Mouse (Mus musculus) CD4-positive, CD25-positive, alpha-beta regulatory T cell, adult 4 months (primary cell): ENCODE results near the gene Clec2e. TPM values are rescaled to one million over a fixed set of nuclear protein-coding genes. Genes with fewer than 3 reads are reported as not detected.
"Not testable (repeated sequence)": the region's sequence is repeated elsewhere in the genome, so short reads cannot be mapped to it uniquely, and the experiment has no call there.

Experiments used
- ATAC-seq: one replicate; pipeline ENCODE4 v1.8.0; 2017
- polyA plus RNA-seq, 2 experiments: library from polyadenylated mRNA; unstranded; fragments of 100-300 nt; shearing (Covaris generic); gene quantifications; one replicate each; pipeline ENCODE4 v1.2.1; 2017

Gene Clec2e
- not detected for polyA plus RNA-seq

GRCm38 (mm10) chr6:129100794-129101193 is at the start of gene Clec2e:
Gene Clec2e (minus strand): TSS chr6:129100913.
- ATAC-seq = not testable (repeated sequence)

GRCm38 (mm10) chr6:129146812-129147211 is 46.1 kb upstream of the Clec2e start:
- no peak for ATAC-seq

GRCm38 (mm10) chr6:129132604-129133341 is 32.1 kb upstream of the Clec2e start:
- ATAC-seq = no peak

GRCm38 (mm10) chr6:129126861-129127260 is 26.1 kb upstream of the Clec2e start:
- ATAC-seq = no peak

- ATAC-seq = not testable (repeated sequence)
These were observed 23.8 kb upstream of the Clec2e start for GRCm38 (mm10) chr6:129124531-129124930.

GRCm38 (mm10) chr6:129116223-129116622 is 15.5 kb upstream of the Clec2e start:
- no peak for ATAC-seq

GRCm38 (mm10) chr6:129114237-129114636 is 13.5 kb upstream of the Clec2e start:
- not testable (repeated sequence) for ATAC-seq

GRCm38 (mm10) chr6:129113769-129114168 is 13.1 kb upstream of the Clec2e start:
- no peak for ATAC-seq

- no peak for ATAC-seq
These were observed 12.4 kb upstream of the Clec2e start for GRCm38 (mm10) chr6:129113030-129113673.

- ATAC-seq = no peak
These were observed 11.8 kb upstream of the Clec2e start for GRCm38 (mm10) chr6:129112526-129112925.

- no peak for ATAC-seq
These were observed 7.2 kb upstream of the Clec2e start for GRCm38 (mm10) chr6:129107916-129108315.

- ATAC-seq = no peak
These were observed 2.3 kb upstream of the Clec2e start for GRCm38 (mm10) chr6:129102858-129103555.

GRCm38 (mm10) chr6:129101604-129102003 is 891 bp upstream of the Clec2e start:
- ATAC-seq = no peak

GRCm38 (mm10) chr6:129097929-129098328 is 2.8 kb downstream of the Clec2e start:
- ATAC-seq = no peak

GRCm38 (mm10) chr6:129095166-129095565 is 5.5 kb downstream of the Clec2e start:
- peak; percentile 89 for ATAC-seq

GRCm38 (mm10) chr6:129088596-129088995 is 12.1 kb downstream of the Clec2e start:
- ATAC-seq = not testable (repeated sequence)

- ATAC-seq = peak; percentile 77
These were observed 12.6 kb downstream of the Clec2e start for GRCm38 (mm10) chr6:129088161-129088560.

- ATAC-seq = not testable (repeated sequence)
These were observed 14.7 kb downstream of the Clec2e start for GRCm38 (mm10) chr6:129086031-129086430.

GRCm38 (mm10) chr6:129085098-129085497 is 15.6 kb downstream of the Clec2e start:
- no peak for ATAC-seq

GRCm38 (mm10) chr6:129066986-129067385 is 33.7 kb downstream of the Clec2e start:
- peak; percentile 100 for ATAC-seq

GRCm38 (mm10) chr6:129066530-129066929 is 34.2 kb downstream of the Clec2e start:
- no peak for ATAC-seq

- ATAC-seq = no peak
These were observed 34.9 kb downstream of the Clec2e start for GRCm38 (mm10) chr6:129065857-129066256.

- no peak for ATAC-seq
These were observed 35.3 kb downstream of the Clec2e start for GRCm38 (mm10) chr6:129065407-129065806.
